Mouse (Mus musculus) right cerebral cortex, adult 2 months (tissue): ENCODE measurements around the gene Fxyd7.
A peak's percentile ranks its signal among the peaks of the same experiment; 100 is the strongest.

Source experiments
- DNase-seq, 2 experiments: peaks; one replicate each; pipeline ENCODE4 v3.0.0; 2021 to 2022; ENCODE audit warnings: low spot score in 2 of 2

Gene Fxyd7

DNA sequence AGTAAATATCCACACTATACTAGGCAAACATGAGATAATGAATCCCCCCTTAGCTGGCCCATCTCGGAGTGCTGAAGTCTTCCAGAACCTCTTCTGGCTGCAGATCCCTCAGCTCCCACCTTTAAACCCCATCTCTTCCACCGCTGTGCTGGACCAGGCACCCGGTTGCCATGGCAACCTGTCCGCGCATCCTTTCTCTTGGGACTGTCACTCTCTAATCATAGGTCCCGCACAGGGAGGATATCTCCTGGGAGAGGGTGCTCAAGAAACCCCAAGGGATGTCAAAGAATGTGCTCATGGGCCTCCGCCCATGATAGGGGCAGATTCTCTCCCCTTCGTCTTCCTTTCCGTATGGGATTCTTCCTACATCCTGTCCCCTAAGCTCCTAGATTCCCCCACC is 346 bp downstream of the Fxyd7 start:
- peak; percentile 66 to 73 for DNase-seq

DNA sequence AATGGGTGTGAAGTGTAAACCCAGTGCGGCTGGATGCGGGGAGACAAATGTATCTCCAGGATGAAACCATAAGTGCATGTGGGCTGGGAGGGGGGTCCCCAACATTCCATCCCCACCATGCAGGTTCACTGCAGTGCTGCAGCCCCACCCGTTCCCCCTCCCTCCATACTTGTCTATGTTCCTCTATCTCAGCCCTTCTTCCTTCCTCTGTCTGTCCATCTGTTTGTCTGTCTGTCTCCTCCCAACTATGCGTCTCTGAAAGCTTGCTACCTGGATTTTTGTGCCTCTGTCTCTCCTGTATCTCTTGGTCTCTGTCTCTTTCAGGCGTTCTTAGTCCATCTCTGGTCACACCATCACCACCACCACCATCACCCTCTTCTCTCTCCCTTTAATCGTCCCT is 780 bp downstream of the Fxyd7 start:
- DNase-seq, result peak; percentile 26 to 30

- DNase-seq, result peak; percentile 62 to 71
These were observed 1.4 kb downstream of the Fxyd7 start for GRCm38 (mm10) chr7:31049846-31050281.

DNA sequence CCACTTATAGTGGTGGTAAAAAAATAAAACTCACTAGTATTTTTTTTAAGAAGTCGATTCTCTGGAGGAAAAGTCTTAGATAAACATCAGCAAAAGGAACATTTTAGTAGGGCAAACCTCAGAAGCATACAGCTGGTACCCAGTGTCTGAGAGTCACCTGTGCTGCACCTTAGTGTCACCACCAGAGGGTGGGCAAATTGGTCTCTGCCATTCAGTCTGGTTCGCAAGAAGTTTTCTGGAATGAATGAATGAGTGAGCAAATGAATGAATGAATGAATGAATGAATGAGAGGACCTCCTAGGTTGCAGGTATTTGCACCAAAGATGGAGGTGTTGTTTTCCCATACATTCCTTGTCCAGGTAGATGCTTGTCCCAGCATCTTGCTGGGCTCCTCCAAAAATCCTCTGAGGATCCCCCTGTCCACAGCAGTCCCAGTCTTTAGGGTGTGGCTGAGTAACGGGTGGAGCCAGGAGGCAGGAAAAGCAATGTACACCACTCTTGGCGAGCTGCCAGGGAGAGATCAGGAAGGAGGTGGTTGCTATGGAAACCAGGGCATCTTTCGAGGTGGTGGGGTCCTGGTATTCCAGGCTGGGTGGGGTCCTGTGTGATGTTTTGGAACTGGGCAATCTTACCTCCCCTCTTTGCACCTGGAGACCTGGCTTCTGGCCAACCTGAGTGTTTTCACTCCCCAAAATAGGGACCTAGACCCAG is 2.0 kb downstream of the Fxyd7 start:
- DNase-seq, result peak; percentile 57 to 66

DNA sequence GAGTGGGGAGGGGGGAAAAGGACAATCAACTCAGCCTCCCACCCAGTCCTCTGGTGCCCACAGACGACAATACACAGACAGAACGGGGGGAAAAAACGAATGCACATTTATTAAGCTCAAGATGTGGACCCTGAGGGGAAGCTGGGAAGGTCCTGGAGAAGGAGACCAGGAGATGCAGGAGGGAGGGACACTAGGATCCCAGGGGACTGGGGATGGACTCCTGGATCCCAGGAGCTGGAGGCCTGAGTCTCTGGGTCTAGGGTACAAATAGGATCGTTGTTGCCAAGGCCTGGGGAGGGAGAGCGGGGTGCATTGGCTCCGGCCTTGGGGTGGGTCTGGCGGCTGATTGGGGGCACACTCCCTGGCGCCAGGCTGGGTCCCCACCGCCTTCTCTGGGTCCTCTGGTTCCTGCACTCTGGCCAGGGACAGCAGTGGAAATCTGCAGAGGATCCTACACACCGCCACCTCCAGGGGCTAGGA is 8.8 kb downstream of the Fxyd7 start, which contains the start of gene Fxyd5:
TSS of gene Fxyd5 (minus strand) at position 51 of the 480 bp plus-strand sequence.
- no peak for DNase-seq

DNA sequence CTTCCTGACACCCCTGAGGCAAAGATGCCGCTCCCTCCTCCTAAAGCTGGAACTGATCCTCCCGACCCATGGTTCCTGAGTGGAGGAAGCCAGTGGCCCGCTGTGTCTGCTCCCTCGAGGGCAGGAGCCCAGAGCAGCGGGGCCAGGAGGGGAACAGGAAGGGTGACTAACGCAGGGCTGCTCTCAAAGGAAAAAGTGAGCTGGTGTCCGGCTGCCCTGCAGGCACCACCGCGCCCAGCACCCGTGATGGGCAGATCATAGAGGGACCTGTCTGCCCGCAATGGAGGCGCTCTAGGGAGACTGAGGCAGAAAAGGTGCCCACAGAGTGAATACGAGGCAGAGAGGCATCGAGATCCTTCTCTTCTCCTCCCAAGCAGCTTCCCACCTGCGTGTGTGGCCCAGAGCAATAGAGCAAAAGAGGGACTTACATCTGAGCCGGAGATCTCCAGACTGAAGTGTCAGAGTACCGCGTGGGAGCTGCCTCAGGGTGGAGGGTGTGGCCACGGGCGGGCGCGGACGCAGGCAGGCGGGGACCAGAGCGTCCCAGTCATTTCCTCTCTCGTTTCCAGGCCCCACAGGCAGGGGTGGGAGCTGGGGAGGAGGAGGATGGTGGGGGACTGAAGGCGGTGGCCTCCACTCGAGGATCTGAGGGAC is 9.5 kb downstream of the Fxyd7 start:
- no peak for DNase-seq

GRCm38 (mm10) chr7:31041023-31041407 is 10.3 kb downstream of the Fxyd7 start:
- DNase-seq, result no peak

GRCm38 (mm10) chr7:31040281-31041022 is 10.8 kb downstream of the Fxyd7 start:
- no peak for DNase-seq

DNA sequence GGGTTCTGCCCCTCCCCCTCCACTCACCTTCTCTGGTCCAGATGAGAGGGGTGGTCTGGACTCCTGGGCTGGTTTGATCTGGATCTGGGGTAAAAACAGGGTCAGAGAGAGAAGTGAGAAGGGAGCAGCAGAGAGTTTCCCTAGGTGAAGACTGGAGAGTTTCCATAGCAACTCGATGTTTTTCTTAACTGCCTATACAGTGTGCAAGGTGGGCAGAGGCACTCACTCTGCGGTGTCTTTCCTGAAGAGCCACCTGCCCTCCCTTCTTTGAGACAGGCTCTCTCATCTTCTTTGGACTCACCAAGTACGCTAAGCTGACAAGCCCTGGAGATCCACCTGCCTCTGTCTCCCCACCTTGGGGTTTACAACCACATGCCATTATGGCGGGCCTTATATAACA is 12.3 kb downstream of the Fxyd7 start:
- no peak for DNase-seq

DNA sequence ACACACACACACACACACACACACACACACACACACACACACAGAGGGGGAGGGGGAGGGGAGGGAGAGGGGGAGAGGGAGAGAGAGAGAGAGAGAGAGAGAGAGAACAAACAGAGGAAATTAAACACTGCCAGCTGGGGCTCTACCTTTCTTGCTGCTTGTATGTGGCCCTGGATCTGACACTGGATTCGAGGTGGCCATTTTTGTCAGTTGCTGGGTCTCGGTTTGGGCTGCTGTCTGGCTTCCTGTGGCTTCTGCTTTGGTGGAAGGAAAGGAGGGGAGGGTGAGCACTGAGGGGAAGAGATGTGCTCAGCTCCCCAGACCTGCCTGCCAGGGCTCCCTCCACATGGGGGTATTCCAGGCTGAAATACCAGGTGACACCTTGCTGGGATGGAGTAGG is 13.6 kb downstream of the Fxyd7 start:
- DNase-seq, result no peak

DNA sequence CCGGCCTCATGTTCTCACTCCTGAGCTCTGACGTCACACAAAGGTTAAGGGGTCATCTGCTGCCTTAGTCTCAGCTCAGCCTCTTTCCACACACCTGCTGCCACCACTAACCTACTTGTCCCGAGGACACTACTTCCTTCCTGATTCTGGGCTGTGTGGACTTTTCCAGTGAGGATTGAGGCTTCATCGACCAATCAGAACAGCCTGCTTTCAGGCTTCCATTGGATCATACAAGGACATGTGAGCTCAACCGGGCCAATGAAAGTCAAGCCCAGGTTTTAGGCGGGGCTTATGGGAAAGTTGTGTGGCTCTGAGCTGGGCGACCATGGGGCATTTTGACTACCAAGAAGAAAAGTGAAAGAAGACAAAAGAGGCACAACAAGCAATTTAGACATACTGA is 14.3 kb downstream of the Fxyd7 start:
- DNase-seq, result no peak

GRCm38 (mm10) chr7:31035291-31035690 is 16.0 kb downstream of the Fxyd7 start:
- DNase-seq, result no peak

- no peak for DNase-seq
These were observed 16.5 kb downstream of the Fxyd7 start for GRCm38 (mm10) chr7:31034789-31035188.

- no peak for DNase-seq
These were observed 17.7 kb downstream of the Fxyd7 start for GRCm38 (mm10) chr7:31033409-31034165.

DNA sequence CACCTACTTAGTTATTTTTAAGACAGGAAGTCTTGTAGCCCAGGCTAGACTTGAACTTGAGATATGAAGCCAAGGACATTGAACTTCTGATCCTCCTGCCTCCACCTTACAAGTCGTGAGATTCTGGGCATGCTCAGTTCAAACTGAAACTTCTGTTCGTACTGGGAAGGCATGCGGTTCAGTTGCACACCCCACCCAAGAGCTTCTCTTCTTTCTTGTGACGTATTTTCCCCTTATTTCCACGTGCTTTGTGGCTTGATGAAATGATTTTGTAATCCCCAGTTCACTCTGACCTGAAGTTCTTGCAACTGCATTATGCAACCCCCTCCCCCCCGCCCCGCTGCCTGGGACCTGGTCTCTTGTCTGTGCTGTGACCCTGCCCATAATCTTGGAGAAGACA is 19.5 kb downstream of the Fxyd7 start:
- no peak for DNase-seq

- no peak for DNase-seq
These were observed 20.6 kb downstream of the Fxyd7 start for GRCm38 (mm10) chr7:31030717-31031116.

DNA sequence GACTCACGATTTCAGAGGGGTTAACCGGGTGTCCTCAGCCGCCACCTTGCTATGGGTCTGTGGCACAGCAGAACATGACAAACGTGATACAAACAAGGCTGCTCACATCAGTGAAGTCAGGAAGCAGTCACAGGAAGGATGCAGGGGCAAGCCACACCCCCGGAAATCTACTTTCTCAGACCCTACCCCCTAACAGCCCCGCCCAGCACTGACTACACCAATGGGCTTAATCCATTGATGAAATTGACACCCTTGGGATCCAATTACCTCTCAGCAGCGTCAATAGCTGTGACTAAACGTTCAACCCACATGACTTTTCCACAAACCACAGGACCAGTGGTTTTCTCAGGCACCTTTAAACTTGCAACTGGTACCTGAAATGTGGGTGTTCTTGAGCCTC is 22.7 kb downstream of the Fxyd7 start:
- DNase-seq, result no peak

GRCm38 (mm10) chr7:31017104-31017901 is 34.0 kb downstream of the Fxyd7 start:
- peak; percentile 83 to 84 for DNase-seq

GRCm38 (mm10) chr7:31012971-31013370 is 38.3 kb downstream of the Fxyd7 start:
- DNase-seq, result no peak

DNA sequence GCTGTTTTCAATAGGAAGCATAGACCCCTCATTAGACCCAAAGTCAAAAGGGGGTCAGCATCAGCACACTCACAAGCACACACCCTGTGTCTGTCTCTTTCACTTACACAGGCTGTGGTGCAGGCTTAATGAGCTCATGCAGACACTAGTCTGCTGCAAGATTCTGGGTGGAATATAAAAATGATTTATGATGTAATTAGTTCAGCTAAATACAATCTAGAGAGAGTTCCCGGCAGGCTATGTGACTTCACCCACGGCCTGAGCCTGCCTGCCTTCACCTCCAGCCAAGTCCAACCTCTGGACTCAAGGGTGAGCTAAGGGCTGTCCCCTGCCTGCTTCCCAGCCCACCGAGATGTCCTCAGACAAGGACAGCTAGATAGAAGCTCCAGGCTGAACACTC is 42.4 kb downstream of the Fxyd7 start:
- DNase-seq, result no peak

- DNase-seq, result no peak
These were observed 43.1 kb downstream of the Fxyd7 start for GRCm38 (mm10) chr7:31008175-31008574.
